Mouse (Mus musculus) Patski (cell line): ENCODE results near the gene Npas3. TPM values are rescaled to one million over a fixed set of nuclear protein-coding genes. Genes with fewer than 3 reads are reported as not detected.

ENCODE experiments used
- ATAC-seq: fragments of 100-300 bp; one replicate; pipeline ENCODE4 v1.8.0; 2021
- CTCF ChIA-PET: fragments of 350-600 bp; sonication (Branson Sonifier 250); formaldehyde crosslinking; loops from one replicate; lab custom pipeline; 2022; ENCODE audit warnings: inconsistent platforms; lab: Charles Lee
- POLR2A ChIA-PET: fragments of 350-600 bp; sonication (Branson Sonifier 250); formaldehyde crosslinking; loops from one replicate; lab custom pipeline; 2022; ENCODE audit warnings: antibody characterized with exemption, inconsistent platforms; lab: Charles Lee
- DNase-seq: peaks from one replicate; pipeline ENCODE4 v3.0.0-alpha.2; 2011; ENCODE audit warnings: low read depth, low spot score
- H3K27me3 ChIP-seq: fragments of 371-371 bp; one replicate; pipeline ENCODE4 v1.5.1; 2021
- CTCF ChIP-seq: fragments of 100-300 bp; IDR thresholded peaks from one replicate; pipeline ENCODE4 v1.5.1; 2021
- in situ Hi-C: fragments of 300-500 bp; cut with MboI; formaldehyde crosslinking; loops from 3 replicates; pipeline ENCODE4 v1.11.1; 2018; ENCODE audit warnings: low pct_unique_long_range_greater_than_20kb, mixed read lengths
- polyA plus RNA-seq: library from polyadenylated mRNA; unstranded; gene quantifications from one replicate; pipeline ENCODE4 v1.2.3, GENCODE M21; 2021

The Npas3 gene
- polyA plus RNA-seq, 1 experiment from 2014 or later = 0.08 TPM

GRCm38 (mm10) chr12:53409711-53410110 lies 161.2 kb downstream of the Npas3 start:
- ATAC-seq (no peak), DNase-seq (no peak)
- ChIA-PET POLR2A (no interaction called here), CTCF (no interaction called here)
- in situ Hi-C loops = no loop called here
- H3K27me3 ChIP-seq = no peaks in the 10 kb centered on the region
- TF ChIP-seq CTCF = no peak

- H3K27me3 ChIP-seq = no peaks in the 10 kb centered on the region
- CTCF ChIA-PET = no interaction called here
- ATAC-seq = no peak
- in situ Hi-C loops = no loop called here
- POLR2A ChIA-PET = interaction anchor here (0.6 kb wide), 1 partner anchor 1424 kb away, joined by 3 read pairs; no protein-coding TSS in a partner anchor
- no peak for DNase-seq
- TF ChIP-seq CTCF = no peak
Observed at GRCm38 (mm10) chr12:53410647-53411046, 162.2 kb downstream of the Npas3 start.

GRCm38 (mm10) chr12:53416096-53416495 lies 167.6 kb downstream of the Npas3 start:
- in situ Hi-C loops = no loop called here
- CTCF ChIA-PET = interaction anchor here (0.6 kb wide), 1 partner anchor 197 kb away, joined by 3 read pairs; no protein-coding TSS in a partner anchor
- ATAC-seq = no peak

GRCm38 (mm10) chr12:53421701-53422100 lies 173.2 kb downstream of the Npas3 start:
- H3K27me3 ChIP-seq = no peaks in the 10 kb centered on the region
- POLR2A ChIA-PET = no interaction called here
- ATAC-seq (no peak), DNase-seq (peak; percentile 15)
- in situ Hi-C loops = no loop called here
- no peak for TF ChIP-seq CTCF
- CTCF ChIA-PET = no interaction called here

More at GRCm38 (mm10) chr12:53416096-53416495, 167.6 kb downstream of the Npas3 start:
- POLR2A ChIA-PET = no interaction called here
- no peaks in the 10 kb centered on the region for H3K27me3 ChIP-seq
- no peak for DNase-seq
- no peak for TF ChIP-seq CTCF

GRCm38 (mm10) chr12:53423631-53424030 lies 175.2 kb downstream of the Npas3 start:
- in situ Hi-C loops = no loop called here
- POLR2A ChIA-PET = interaction anchor here (0.6 kb wide), 1 partner anchor 12 kb away, joined by 6 read pairs; no protein-coding TSS in a partner anchor
- DNase-seq (no peak), ATAC-seq (no peak)
- no peaks in the 10 kb centered on the region for H3K27me3 ChIP-seq
- CTCF ChIA-PET = no interaction called here
- no peak for TF ChIP-seq CTCF

- DNase-seq (no peak), ATAC-seq (no peak)
- POLR2A ChIA-PET = no interaction called here
- H3K27me3 ChIP-seq = no peaks in the 10 kb centered on the region
- no peak for TF ChIP-seq CTCF
- CTCF ChIA-PET = no interaction called here
- in situ Hi-C loops = no loop called here
Observed at GRCm38 (mm10) chr12:53426006-53426405, 177.5 kb downstream of the Npas3 start.

GRCm38 (mm10) chr12:53427153-53427552 lies 178.7 kb downstream of the Npas3 start:
- no peak for TF ChIP-seq CTCF
- in situ Hi-C loops = no loop called here
- ChIA-PET POLR2A (no interaction called here), CTCF (no interaction called here)
- H3K27me3 ChIP-seq = no peaks in the 10 kb centered on the region
- DNase-seq (no peak), ATAC-seq (no peak)

GRCm38 (mm10) chr12:53442029-53442428 lies 193.6 kb downstream of the Npas3 start:
- in situ Hi-C loops = no loop called here
- TF ChIP-seq CTCF = no peak
- no peak for DNase-seq
- H3K27me3 ChIP-seq = no peaks in the 10 kb centered on the region
- CTCF ChIA-PET = no interaction called here
- no peak for ATAC-seq
- POLR2A ChIA-PET = no interaction called here

- POLR2A ChIA-PET = no interaction called here
- no peaks in the 10 kb centered on the region for H3K27me3 ChIP-seq
- CTCF ChIA-PET = no interaction called here
- TF ChIP-seq CTCF = no peak
- in situ Hi-C loops = no loop called here
- DNase-seq (no peak), ATAC-seq (no peak)
Observed at GRCm38 (mm10) chr12:53447469-53447868, 199.0 kb downstream of the Npas3 start.

- DNase-seq (no peak), ATAC-seq (no peak)
- no peak for TF ChIP-seq CTCF
- ChIA-PET POLR2A (no interaction called here), CTCF (no interaction called here)
- in situ Hi-C loops = no loop called here
- H3K27me3 ChIP-seq = no peaks in the 10 kb centered on the region
Observed at GRCm38 (mm10) chr12:53448040-53448439, 199.6 kb downstream of the Npas3 start.

GRCm38 (mm10) chr12:53467549-53467948 lies 219.1 kb downstream of the Npas3 start:
- in situ Hi-C loops = no loop called here
- no peaks in the 10 kb centered on the region for H3K27me3 ChIP-seq
- CTCF ChIA-PET = no interaction called here
- no peak for DNase-seq
- no peak for TF ChIP-seq CTCF
- POLR2A ChIA-PET = no interaction called here
- no peak for ATAC-seq

- no peak for TF ChIP-seq CTCF
- CTCF ChIA-PET = no interaction called here
- H3K27me3 ChIP-seq = no peaks in the 10 kb centered on the region
- POLR2A ChIA-PET = no interaction called here
- no peak for ATAC-seq
- in situ Hi-C loops = no loop called here
- DNase-seq = no peak
Observed at GRCm38 (mm10) chr12:53474486-53474885, 226.0 kb downstream of the Npas3 start.
